Mouse (Mus musculus) testis, adult 2 months (tissue): ENCODE results near the gene Car9.

Experiments used
- CTCF ChIP-seq: fragments of 200-500 bp; IDR thresholded peaks from 2 replicates; pipeline ENCODE4 v1.5.1; 2012; ENCODE audit warnings: low read depth, mild to moderate bottlenecking, inconsistent platforms, low read length, moderate library complexity; ENCODE audit not compliant: control insufficient read depth, insufficient read depth, insufficient replicate concordance
- POLR2A ChIP-seq: fragments of 200-500 bp; IDR thresholded peaks from 2 replicates; pipeline ENCODE4 v1.6.1; 2012; ENCODE audit warnings: low read depth, mild to moderate bottlenecking, inconsistent platforms, low read length, moderate library complexity; ENCODE audit not compliant: control insufficient read depth

DNA sequence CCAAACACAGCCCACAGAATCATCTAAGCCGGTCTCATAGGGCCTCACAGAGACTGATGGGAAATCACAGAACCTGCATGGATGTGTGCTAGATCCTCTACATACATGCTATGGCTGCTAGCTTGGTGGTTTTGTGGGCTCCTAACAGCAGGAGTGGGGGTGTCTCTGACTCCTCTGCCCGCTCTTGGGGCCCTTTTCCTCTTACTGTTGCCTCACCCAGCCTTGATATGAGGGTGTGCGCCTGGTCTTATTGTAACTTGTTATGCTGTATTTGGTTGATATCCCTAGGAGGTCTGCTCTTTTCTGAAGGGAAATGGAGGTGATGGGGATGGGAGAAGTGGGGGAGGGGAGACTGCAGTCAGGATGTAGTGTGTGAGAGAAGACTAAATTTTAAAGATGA is 17.2 kb upstream of the Car9 start:
- TF ChIP-seq CTCF (no peak), POLR2A (no peak)
